ENCODE assay signal across 15 mouse cellular contexts in the genomic region with DNA sequence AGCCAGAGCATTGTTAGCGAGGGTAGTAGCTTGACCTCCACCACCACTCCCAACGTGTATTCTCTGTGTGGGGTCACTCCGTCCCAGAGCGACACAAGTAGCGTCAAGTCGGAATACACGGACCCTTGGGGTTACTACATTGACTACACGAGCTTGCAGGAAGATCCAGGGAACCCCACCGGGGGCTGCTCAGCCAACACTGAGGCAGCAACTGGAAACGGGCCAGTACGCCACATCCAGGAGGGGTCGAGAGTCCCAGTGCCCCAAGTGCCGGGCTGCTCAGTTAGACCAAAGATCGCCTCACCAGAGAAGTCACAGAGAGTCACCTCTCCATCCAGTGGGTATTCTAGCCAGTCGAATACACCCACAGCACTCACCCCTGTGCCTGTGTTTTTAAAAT. TPM values are rescaled to one million over a fixed set of nuclear protein-coding genes. Genes with fewer than 3 reads are reported as not detected.
DNase-seq lines count a peak whose midpoint lies in the region; ATAC-seq and TF ChIP-seq lines count a peak whose summit lies in the region.
"Had no signal": no experiment of that assay in that cellular context is flagged by ENCODE, and none has a peak within 500 bp of the region (broad histone marks: within the 10 kb centered on the region; RNA-seq: fewer than 3 reads in every experiment).

No protein-coding gene starts in this region.

- no peak for TF ChIP-seq POLR2A in cerebellum, adult 2 months (IDR thresholded peaks at IDR 0.05; ENCODE audit: borderline replicate concordance, insufficient read depth, low read length)

- H3K9me3 ChIP-seq in hindbrain, embryonic 12.5 days (replicated peaks) = no peaks in the 10 kb centered on the region
- H3K9me3 ChIP-seq in hindbrain, embryonic 11.5 days (ENCODE audit: control insufficient read depth, low read length) = no peaks in the 10 kb centered on the region
- no peaks in the 10 kb centered on the region for H3K9me3 ChIP-seq in embryonic facial prominence, embryonic 10.5 days
- H3K9me3 ChIP-seq: midbrain, embryonic 12.5 days; neural tube, embryonic 13.5 days had no signal

- no peak overlapping the region for H3K27ac ChIP-seq in hindbrain, embryonic 12.5 days
- H3K27ac ChIP-seq in hindbrain, embryonic 11.5 days (ENCODE audit: low read depth, low read length) = no peak overlapping the region
- H3K27ac ChIP-seq in cerebellum, adult 2 months (ENCODE audit: insufficient read depth, low read length) = no peak overlapping the region
- 0 out of 2 replicates have a peak overlapping the region, but pooled peaks have one; percentile 3 for H3K27ac ChIP-seq in embryonic facial prominence, embryonic 10.5 days (replicated peaks)
- H3K27ac ChIP-seq: midbrain, embryonic 12.5 days had no signal

- peaks cover 22% of the 10 kb centered on the region for H3K4me1 ChIP-seq in hindbrain, embryonic 12.5 days
- no peaks in the 10 kb centered on the region for H3K4me1 ChIP-seq in hindbrain, embryonic 11.5 days (replicated peaks; ENCODE audit: control insufficient read depth, insufficient read depth, low read length)
- H3K4me1 ChIP-seq in cerebellum, adult 2 months (ENCODE audit: control insufficient read depth, insufficient read depth, low read length) = peaks cover 17% of the 10 kb centered on the region
- peaks cover 24% of the 10 kb centered on the region for H3K4me1 ChIP-seq in embryonic facial prominence, embryonic 10.5 days

- WGBS in hindbrain, embryonic 12.5 days = 72% methylated on average over 15 of the region's 15 CpGs
- 82% methylated on average over 15 of the region's 15 CpGs for WGBS in hindbrain, embryonic 11.5 days
- 57% methylated on average over 15 of the region's 15 CpGs for WGBS in cerebellum, adult 2 months
- WGBS in embryonic facial prominence, embryonic 10.5 days = 76% methylated on average over 15 of the region's 15 CpGs

- no peak overlapping the region for H3K4me3 ChIP-seq in hindbrain, embryonic 12.5 days
- no peak overlapping the region for H3K4me3 ChIP-seq in hindbrain, embryonic 11.5 days (ENCODE audit: low read depth, low read length)
- H3K4me3 ChIP-seq in cerebellum, adult 2 months (replicated peaks; ENCODE audit: insufficient read depth, low read depth, low read length) = no peak overlapping the region
- H3K4me3 ChIP-seq in embryonic facial prominence, embryonic 10.5 days = no peak overlapping the region
- H3K4me3 ChIP-seq: midbrain, embryonic 12.5 days; neural tube, embryonic 13.5 days had no signal

- DNase-seq in hindbrain, embryonic 11.5 days (ENCODE audit: low spot score) = no peak
- DNase-seq in cerebellum, adult 11-12 months = peak; percentile 56
- DNase-seq in cerebellum, adult 2 months = peak; percentile 39 to 41
- DNase-seq in embryonic facial prominence, embryonic 10.5 days (ENCODE audit: low spot score) = no peak
- no peak for DNase-seq in frontal cortex, postnatal 36 days (ENCODE audit: low spot score in 2 of 2)
- DNase-seq in kidney, adult 11 months = no peak
- DNase-seq: adrenal gland, adult 8-10 months; liver; spleen, adult 18-20 months had no signal

- H3K9ac ChIP-seq in hindbrain, embryonic 12.5 days = no peak overlapping the region
- H3K9ac ChIP-seq in hindbrain, embryonic 11.5 days (ENCODE audit: low read depth, low read length) = no peak overlapping the region
- H3K9ac ChIP-seq: midbrain, embryonic 12.5 days; neural tube, embryonic 13.5 days had no signal

- ATAC-seq in hindbrain, embryonic 12.5 days (ENCODE audit: low FRiP score) = 0 out of 2 replicates have a peak, but pooled peaks have one; percentile 15
- no peak for ATAC-seq in hindbrain, embryonic 11.5 days (ENCODE audit: low FRiP score)
- ATAC-seq: intestine, postnatal 0 days; lung, postnatal 0 days; Patski had no signal

- no peak overlapping the region for H3K4me2 ChIP-seq in hindbrain, embryonic 12.5 days (replicated peaks)
- H3K4me2 ChIP-seq in hindbrain, embryonic 11.5 days (replicated peaks; ENCODE audit: low read depth, low read length) = no peak overlapping the region
- H3K4me2 ChIP-seq: midbrain, embryonic 12.5 days; neural tube, embryonic 13.5 days had no signal

- H3K36me3 ChIP-seq in hindbrain, embryonic 12.5 days = peaks cover 29% of the 10 kb centered on the region
- H3K36me3 ChIP-seq in hindbrain, embryonic 11.5 days (ENCODE audit: control insufficient read depth, insufficient read depth, low read length) = peaks cover 9% of the 10 kb centered on the region; the same call in 1 of the 2 replicates
- peaks cover 48% of the 10 kb centered on the region for H3K36me3 ChIP-seq in embryonic facial prominence, embryonic 10.5 days (replicated peaks)

- no peak for TF ChIP-seq CTCF in cerebellum, adult 2 months (IDR thresholded peaks at IDR 0.05; ENCODE audit: borderline replicate concordance, insufficient read depth, low read depth, low read length)

- no peaks in the 10 kb centered on the region for H3K27me3 ChIP-seq in hindbrain, embryonic 12.5 days
- no peaks in the 10 kb centered on the region for H3K27me3 ChIP-seq in hindbrain, embryonic 11.5 days (ENCODE audit: control insufficient read depth, insufficient read depth, low read length)
- H3K27me3 ChIP-seq in cerebellum, adult 2 months (ENCODE audit: control insufficient read depth, insufficient read depth, low read length) = no peaks in the 10 kb centered on the region
- no peaks in the 10 kb centered on the region for H3K27me3 ChIP-seq in embryonic facial prominence, embryonic 10.5 days (replicated peaks; ENCODE audit: low read depth, poor library complexity, severe bottlenecking)
- H3K27me3 ChIP-seq: midbrain, embryonic 12.5 days; neural tube, embryonic 13.5 days; Patski had no signal

RNA-seq across cellular contexts. Expression of gene Hebp2, which starts 20.6 kb away (rescaled TPM):
- polyA plus RNA-seq in hindbrain, embryonic 12.5 days (2016; fragmentation: Nextera tagmentation; extraction: Ambion mirVana) = 15.4 and 15.5 TPM in 2 replicates
- polyA plus RNA-seq in hindbrain, embryonic 11.5 days (2014; fragmentation: Nextera tagmentation; extraction: Ambion mirVana) = 16.5 and 18.8 TPM in 2 replicates
- polyA plus RNA-seq in cerebellum, adult 2 months (2012; rRNA removed) = 11.1 and 11.2 TPM in 2 replicates
- 15.5 and 16.0 TPM in 2 replicates for polyA plus RNA-seq in embryonic facial prominence, embryonic 10.5 days (2016; fragmentation: Nextera tagmentation; extraction: Ambion mirVana)

Comparison
In these comparisons a context has a peak if more than half of its experiments do, and no peak if none do; other contexts are left out.
1. DNase-seq: peak in cerebellum, adult 11-12 months (single experiment) and cerebellum, adult 2 months (2 of 2); none in hindbrain, embryonic 11.5 days (single experiment), embryonic facial prominence, embryonic 10.5 days (single experiment), frontal cortex, postnatal 36 days (0 of 2) and kidney, adult 11 months (single experiment).